Mouse (Mus musculus): ENCODE measurements around the gene Ccdc42. TPM values are rescaled to one million over a fixed set of nuclear protein-coding genes. Genes with fewer than 3 reads are reported as not detected.

Ccdc42 gene
- 0.10 and 0.25 TPM in 2 replicates for polyA plus RNA-seq (2012; rRNA removed)

GRCm38 (mm10) chr11:68586721-68587120 lies at the start of gene Ccdc42:
TSS of gene Ccdc42 (plus strand) at chr11:68587021.

GRCm38 (mm10) chr11:68555918-68556584 lies 30.8 kb upstream of the Ccdc42 start, which contains the start of gene Mfsd6l:
TSS of gene Mfsd6l (plus strand) at chr11:68556186.

Other genes starting within 250 kb of the Ccdc42 start
- gene Ntn1, start 186.2 kb upstream of the Ccdc42 start, polyA plus RNA-seq (2012; rRNA removed) = 29.8 and 38.2 TPM in 2 replicates
- gene Pik3r5, start 154.9 kb upstream of the Ccdc42 start, polyA plus RNA-seq (2012; rRNA removed) = 0.76 and 0.79 TPM in 2 replicates
- gene Pik3r6, start 84.0 kb upstream of the Ccdc42 start, polyA plus RNA-seq (2012; rRNA removed) = 2.0 and 2.3 TPM in 2 replicates
- 0.11 and 0.26 TPM in 2 replicates for gene Mfsd6l, start 30.8 kb upstream of the Ccdc42 start, polyA plus RNA-seq (2012; rRNA removed)
- 155 and 158 TPM in 2 replicates for gene Myh10, start 104.5 kb downstream of the Ccdc42 start, polyA plus RNA-seq (2012; rRNA removed)

Measured in central nervous system, embryonic 14 days (tissue).